Mouse (Mus musculus): ENCODE data around the gene Traf3.

GRCm38 (mm10) chr12:111271406-111271805, 105.2 kb downstream of the Traf3 start:
- TF ChIP-seq CTCF (conservative IDR thresholded peaks at IDR 0.05; ENCODE audit: low read length) (no peak), NANOG (IDR thresholded peaks at IDR 0.05; ENCODE audit: borderline replicate concordance, low read length) (no peak), POU5F1 (IDR thresholded peaks at IDR 0.05; ENCODE audit: borderline replicate concordance, low read length) (no peak)

Data from E14TG2a.4 (cell line).